In the genomic region with DNA sequence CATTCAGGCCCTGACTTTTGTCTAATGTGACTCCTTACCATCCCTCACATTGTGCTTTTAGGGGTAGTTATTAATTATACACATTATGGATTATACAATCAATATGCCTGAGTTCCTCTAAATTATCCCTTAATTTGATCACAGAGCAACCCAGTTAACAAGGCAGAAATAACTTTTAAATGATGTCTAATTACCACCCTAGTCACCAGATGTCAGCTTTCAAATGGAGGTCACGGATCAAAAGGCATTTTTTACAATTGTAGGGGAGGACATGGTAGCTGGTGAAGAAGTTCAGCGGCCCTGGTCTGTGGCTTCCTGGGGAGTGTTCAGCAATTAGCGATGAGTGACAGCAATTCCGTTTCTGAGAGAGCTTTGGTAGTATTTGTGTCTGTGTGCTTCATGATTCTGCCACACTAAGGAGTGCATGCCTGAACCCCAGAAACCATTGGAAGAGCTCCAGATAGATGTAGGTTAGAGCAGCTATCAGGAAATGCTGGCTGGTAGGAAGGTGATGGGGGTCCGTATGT, we compare ENCODE assay signal across 15 mouse cellular contexts.
"Had no signal": no experiment of that assay in that cellular context is flagged by ENCODE, and none has a peak within 500 bp of the region (broad histone marks: within the 10 kb centered on the region; RNA-seq: fewer than 3 reads in every experiment).

No protein-coding gene starts in this region.

- ATAC-seq: liver, embryonic 12.5 days; midbrain, embryonic 15.5 days had no signal

- H3K27me3 ChIP-seq: limb, embryonic 15.5 days; liver, embryonic 12.5 days; midbrain, embryonic 15.5 days; neural tube, embryonic 13.5 days had no signal

- H3K4me3 ChIP-seq: limb, embryonic 15.5 days; liver, embryonic 12.5 days; midbrain, embryonic 10.5 days; midbrain, embryonic 15.5 days; neural tube, embryonic 13.5 days had no signal

- H3K4me1 ChIP-seq: limb, embryonic 15.5 days; liver, embryonic 12.5 days; neural tube, embryonic 13.5 days had no signal

- H3K4me2 ChIP-seq: limb, embryonic 15.5 days; liver, embryonic 12.5 days; lung, embryonic 14.5 days; midbrain, embryonic 15.5 days; neural tube, embryonic 13.5 days had no signal

- H3K27ac ChIP-seq: limb, embryonic 15.5 days; liver, embryonic 12.5 days; midbrain, embryonic 10.5 days; midbrain, embryonic 15.5 days; neural tube, embryonic 13.5 days had no signal

- H3K9ac ChIP-seq: limb, embryonic 15.5 days; liver, embryonic 12.5 days; lung, embryonic 14.5 days; midbrain, embryonic 15.5 days; neural tube, embryonic 13.5 days had no signal

- H3K9me3 ChIP-seq: limb, embryonic 15.5 days; liver, embryonic 12.5 days; midbrain, embryonic 15.5 days; neural tube, embryonic 13.5 days had no signal

- H3K36me3 ChIP-seq: limb, embryonic 15.5 days; liver, embryonic 12.5 days; midbrain, embryonic 10.5 days; midbrain, embryonic 15.5 days; neural tube, embryonic 13.5 days had no signal

- DNase-seq: kidney, adult 9 months; kidney, postnatal 36 days; layer of hippocampus, adult 9-11 months; layer of hippocampus, postnatal 36 days; lung, embryonic 14.5 days; lung, postnatal 10 days; lung, postnatal 4 days; right cerebral cortex, adult 18-20 months; right cerebral cortex, postnatal 25 days; thymus, postnatal 36 days had no signal
